Mouse (Mus musculus) layer of hippocampus, adult 18-20 months (tissue): ENCODE data around the gene Syn3. TPM values are rescaled to one million over a fixed set of nuclear protein-coding genes. Genes with fewer than 3 reads are reported as not detected.
A peak's percentile ranks its signal among the peaks of the same experiment; 100 is the strongest.

ENCODE experiments used
- DNase-seq, 2 experiments: peaks; one replicate each; pipeline ENCODE4 v3.0.0; 2022; ENCODE audit warnings: low spot score in 2 of 2
- total RNA-seq, 2 experiments: library from RNA; stranded (reverse); gene quantifications; 2 replicates each; pipeline ENCODE4 v1.2.3; 2021

Gene Syn3
- total RNA-seq, 2 experiments from 2014 or later, result 16.3 to 16.7 TPM

- DNase-seq, result no peak
Measured at GRCm38 (mm10) chr10:86290109-86290771, 208.5 kb downstream of the Syn3 start.

GRCm38 (mm10) chr10:86286508-86286907 lies 212.2 kb downstream of the Syn3 start:
- no peak for DNase-seq

- no peak for DNase-seq
Measured at GRCm38 (mm10) chr10:86281238-86281637, 217.5 kb downstream of the Syn3 start.

GRCm38 (mm10) chr10:86279579-86280168 lies 219.0 kb downstream of the Syn3 start:
- no peak for DNase-seq

DNA sequence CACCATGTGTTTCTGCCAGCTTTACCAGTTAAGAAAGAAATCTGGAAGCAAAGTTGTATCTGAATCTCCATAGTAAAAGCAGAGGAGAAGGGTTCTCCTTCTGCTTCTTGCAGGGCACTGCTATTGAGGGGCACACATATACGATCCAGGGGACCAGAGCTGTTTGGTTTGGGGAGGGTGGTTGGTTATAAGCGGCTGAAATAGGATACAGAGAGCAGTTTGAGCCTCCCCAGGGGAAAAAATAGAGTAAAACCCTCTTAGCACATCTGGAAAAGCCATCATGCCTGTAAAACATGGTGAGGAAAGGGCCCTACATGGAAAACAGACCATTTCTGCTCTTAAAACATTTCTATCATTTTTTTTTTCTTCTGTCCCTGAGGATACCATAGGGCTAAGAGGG lies 220.2 kb downstream of the Syn3 start:
- no peak for DNase-seq

DNA sequence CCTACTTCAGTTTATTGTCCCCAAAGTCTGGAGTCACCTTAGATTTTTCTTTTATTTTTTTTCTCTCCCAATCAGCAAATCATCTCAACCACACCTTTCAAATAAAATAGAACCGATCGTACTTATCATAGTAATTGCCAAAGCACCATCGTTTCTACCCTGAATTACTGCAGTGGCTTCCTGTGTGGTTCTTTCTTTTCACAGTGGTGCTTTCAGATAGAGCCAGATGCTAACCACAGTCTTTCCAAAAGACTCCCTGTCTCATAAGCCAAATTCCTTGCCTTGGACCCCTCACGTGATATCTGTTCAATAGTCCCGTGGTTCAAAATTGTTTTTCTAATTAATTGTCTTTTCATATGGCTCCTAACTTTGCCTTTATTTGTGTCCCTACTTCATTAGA lies 221.4 kb downstream of the Syn3 start:
- DNase-seq, result no peak

GRCm38 (mm10) chr10:86275585-86275984 lies 223.1 kb downstream of the Syn3 start:
- no peak for DNase-seq

GRCm38 (mm10) chr10:86273410-86274191 lies 225.1 kb downstream of the Syn3 start:
- DNase-seq, result no peak

GRCm38 (mm10) chr10:86272826-86273225 lies 225.9 kb downstream of the Syn3 start:
- no peak for DNase-seq

GRCm38 (mm10) chr10:86270254-86270653 lies 228.4 kb downstream of the Syn3 start:
- no peak for DNase-seq

DNA sequence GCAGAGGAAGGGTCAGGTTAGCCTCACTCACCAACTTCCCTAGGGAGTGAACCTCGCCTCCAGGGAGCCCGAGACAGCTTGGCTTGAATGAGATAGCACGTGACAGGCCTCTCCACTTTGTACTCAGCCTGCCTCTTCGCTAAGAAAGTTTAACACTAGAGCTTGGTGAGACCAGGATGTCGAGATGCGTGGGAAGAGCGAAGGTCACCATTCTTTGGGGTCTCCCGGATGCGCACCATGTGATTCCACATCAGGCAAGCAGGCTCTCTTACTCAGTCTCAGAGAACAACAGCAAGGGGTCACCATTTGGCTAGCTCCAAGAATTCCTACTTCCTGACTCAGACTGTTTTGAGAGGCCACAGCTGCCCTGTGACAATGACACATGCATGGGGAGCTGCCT lies 234.1 kb downstream of the Syn3 start:
- DNase-seq, result no peak

- DNase-seq, result peak in 1 of 2 experiments; percentile 53
Measured at GRCm38 (mm10) chr10:86261725-86262124, 237.0 kb downstream of the Syn3 start.

DNA sequence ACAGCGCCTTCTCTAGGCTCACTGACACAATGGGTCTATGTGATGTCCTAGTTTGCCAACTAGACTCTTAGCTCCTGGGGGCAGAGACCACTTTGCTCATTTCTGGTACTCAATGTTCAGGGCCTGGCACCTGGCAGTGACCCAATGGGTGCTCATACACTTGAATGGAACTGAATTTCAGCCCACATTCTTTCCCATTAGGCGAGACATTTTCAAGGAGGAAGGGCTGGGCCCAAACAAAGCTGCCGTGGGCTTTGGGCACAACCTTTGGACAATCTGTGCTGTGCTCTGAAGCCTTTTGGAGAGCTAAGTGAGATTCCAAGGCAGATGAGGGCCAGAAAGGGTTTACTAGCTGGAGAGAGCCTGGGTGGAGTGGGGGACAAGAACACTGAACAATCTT lies 239.7 kb downstream of the Syn3 start:
- no peak for DNase-seq

- peak in 1 of 2 experiments; percentile 38 for DNase-seq
Measured at GRCm38 (mm10) chr10:86258046-86258445, 240.7 kb downstream of the Syn3 start.

DNA sequence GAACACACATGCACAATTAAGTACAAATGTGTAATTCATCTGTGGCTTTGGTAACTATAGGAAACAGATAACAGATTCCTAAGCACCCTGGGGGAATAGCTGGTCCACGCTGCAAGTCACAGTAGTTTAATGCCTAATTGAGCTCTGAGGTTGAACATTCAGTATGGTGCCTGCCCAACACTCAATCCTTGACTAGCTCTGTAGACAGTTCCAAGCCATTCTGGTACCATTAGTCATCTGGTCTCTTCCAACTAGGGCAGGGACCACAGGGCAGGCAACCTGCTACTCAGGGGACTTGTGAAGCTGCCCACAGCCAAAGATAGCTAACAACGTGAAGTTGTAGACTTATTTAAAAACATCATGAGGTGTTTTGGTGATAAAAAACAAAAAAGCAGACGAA lies 241.7 kb downstream of the Syn3 start:
- DNase-seq, result no peak

DNA sequence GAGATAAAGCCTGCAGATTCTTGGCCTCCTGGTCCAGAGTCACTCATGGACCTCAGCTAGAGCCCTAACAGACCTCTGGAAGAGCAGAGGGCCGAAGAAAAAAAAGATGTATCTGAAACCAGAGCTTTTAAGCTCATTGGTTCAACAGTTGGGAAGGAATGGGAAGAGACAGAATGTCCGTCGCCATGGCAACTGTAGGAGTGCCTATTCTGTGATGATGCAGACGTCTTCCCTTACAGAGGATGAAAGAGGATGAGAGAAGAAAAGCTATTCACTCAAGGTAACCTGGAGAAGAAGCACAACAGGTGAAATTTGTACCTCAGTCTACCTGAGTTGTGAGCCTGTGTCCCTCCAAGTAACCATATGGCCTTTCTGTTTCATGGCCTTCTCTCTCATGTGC lies 242.5 kb downstream of the Syn3 start:
- DNase-seq, result peak; percentile 37 to 76

- no peak for DNase-seq
Measured at GRCm38 (mm10) chr10:86250149-86250922, 248.4 kb downstream of the Syn3 start.

GRCm38 (mm10) chr10:86249283-86249682 lies 249.4 kb downstream of the Syn3 start:
- DNase-seq, result peak in 1 of 2 experiments; percentile 22

DNA sequence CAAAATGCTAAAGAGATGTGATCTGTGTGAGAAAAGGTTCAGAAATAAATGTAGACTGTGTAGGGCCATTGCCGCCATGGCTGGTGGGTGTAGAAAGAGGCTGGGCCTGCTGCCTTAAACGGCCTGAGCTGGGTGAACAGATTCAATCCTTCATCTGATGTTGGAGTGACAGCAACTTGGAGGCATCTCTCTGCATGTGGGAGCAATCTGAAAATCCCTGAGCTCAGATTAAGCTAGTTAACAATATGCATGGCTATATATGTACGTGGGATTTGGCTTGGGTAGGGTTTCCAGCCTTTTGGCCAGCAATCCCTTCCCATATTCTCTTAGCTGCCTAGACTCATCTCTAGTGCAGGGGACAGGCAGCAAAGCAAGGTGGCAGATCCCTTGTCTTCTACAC lies 249.9 kb downstream of the Syn3 start:
- DNase-seq, result no peak

GRCm38 (mm10) chr10:86248131-86248740 lies 250.5 kb downstream of the Syn3 start:
- no peak for DNase-seq

DNA sequence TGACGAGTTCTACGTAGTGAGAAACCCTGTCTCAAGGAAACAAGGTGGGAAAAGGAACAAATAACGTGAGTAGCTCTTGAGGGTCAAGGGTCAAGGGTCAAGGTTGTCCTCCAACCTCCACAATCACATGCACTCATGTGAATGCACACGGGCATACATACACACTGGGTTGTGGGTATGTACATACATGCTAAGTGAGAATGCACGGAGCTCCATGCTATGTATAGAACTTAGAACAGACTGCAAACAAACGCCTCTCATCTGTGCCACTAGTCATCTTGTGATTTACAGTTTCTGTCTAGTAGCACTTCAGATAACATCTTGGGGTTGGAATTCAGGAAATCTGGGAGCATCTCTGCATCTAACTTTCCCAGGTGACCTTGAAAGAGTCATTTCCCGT lies 253.3 kb downstream of the Syn3 start:
- DNase-seq, result no peak
